Mouse (Mus musculus) thymus, adult 2 months (tissue): Measurements from ENCODE around the gene Mrgprf.

ENCODE experiments used
- CTCF ChIP-seq: fragments of 200-500 bp; IDR thresholded peaks from 2 replicates; pipeline ENCODE4 v1.5.1; 2012; ENCODE audit warnings: mild to moderate bottlenecking, control low read depth, low read length, moderate library complexity, borderline replicate concordance; ENCODE audit not compliant: control insufficient read depth, poor library complexity, insufficient read depth; ENCODE audit errors: extremely low read depth
- POLR2A ChIP-seq: fragments of 200-500 bp; IDR thresholded peaks from 2 replicates; pipeline ENCODE4 v1.6.1; 2012; ENCODE audit warnings: mild to moderate bottlenecking, low read length, control low read depth, moderate library complexity; ENCODE audit not compliant: control insufficient read depth, poor library complexity, insufficient read depth; ENCODE audit errors: extremely low read depth

- TF ChIP-seq POLR2A (no peak), CTCF (no peak)
Measured at GRCm38 (mm10) chr7:145298666-145299490, 1.8 kb upstream of the Mrgprf start.
